Mouse (Mus musculus) ovary, postnatal 10 days (tissue): Measurements from ENCODE around the gene Pus1.
"Not testable (repeated sequence)": the region's sequence is repeated elsewhere in the genome, so short reads cannot be mapped to it uniquely, and the experiment has no call there.

Experiments used
- DNase-seq: peaks from one replicate; pipeline ENCODE4 v3.0.0; 2022; ENCODE audit warnings: low spot score

Pus1 gene

GRCm38 (mm10) chr5:110781529-110782238 lies 1.2 kb upstream of the Pus1 start:
- DNase-seq: no peak

GRCm38 (mm10) chr5:110780761-110781528 lies 486 bp upstream of the Pus1 start:
- DNase-seq: no peak

DNA sequence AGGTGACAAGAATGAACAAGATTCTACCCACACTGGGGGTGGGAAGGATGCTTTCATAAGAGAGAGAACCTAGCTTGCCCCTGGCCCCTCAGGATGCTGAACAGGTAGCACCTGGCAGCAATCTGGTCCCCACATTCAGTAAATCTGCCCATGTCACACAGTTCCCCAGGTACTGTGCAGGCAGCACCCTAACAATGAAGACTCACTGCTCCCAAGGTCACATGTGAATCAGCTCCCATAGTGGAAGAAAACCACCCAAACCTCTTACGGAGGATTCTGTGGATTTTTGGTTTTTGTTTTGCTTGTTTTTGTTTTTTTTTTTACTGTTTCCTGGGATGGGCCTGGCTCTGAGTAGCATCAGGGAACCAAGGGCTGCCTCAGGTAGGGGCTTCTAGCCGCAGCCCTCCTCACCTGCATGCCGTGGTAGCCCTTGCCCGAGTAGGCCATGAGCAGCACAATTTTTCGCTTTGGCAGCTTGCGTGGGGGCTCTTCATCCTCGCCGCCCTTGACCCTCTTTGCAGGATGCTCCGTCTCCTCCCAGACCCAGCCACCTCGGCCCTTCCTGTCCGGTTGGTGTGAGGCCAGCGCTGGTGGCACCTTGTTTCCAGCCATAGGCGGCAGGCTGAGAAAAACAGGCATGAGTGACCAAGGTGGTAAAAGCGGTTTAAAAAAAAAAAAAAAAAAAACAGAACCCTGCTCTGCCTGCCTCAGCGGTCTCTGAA lies 1.0 kb downstream of the Pus1 start:
- no peak for DNase-seq

- DNase-seq: no peak
Measured at GRCm38 (mm10) chr5:110778263-110778662, 2.2 kb downstream of the Pus1 start.

GRCm38 (mm10) chr5:110776141-110776540 lies 4.3 kb downstream of the Pus1 start:
- no peak for DNase-seq

GRCm38 (mm10) chr5:110774511-110774910 lies 5.9 kb downstream of the Pus1 start:
- no peak for DNase-seq

DNA sequence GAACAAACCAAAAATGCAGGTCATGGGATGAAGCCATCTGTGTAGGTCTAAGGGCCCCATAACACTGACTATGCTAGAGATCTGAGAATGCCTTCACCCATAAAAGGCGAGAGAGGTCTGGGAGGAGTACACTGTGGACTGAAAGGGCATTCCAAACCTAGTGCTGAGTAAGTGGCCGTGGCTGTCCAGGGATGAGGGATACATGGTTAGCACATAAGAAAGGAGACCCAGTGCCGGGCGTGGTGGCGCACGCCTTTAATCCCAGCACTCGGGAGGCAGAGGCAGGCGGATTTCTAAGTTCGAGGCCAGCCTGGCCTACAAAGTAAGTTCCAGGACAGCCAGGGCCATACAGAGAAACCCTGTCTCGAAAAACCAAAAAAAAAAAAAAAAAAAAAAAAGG lies 7.5 kb downstream of the Pus1 start:
- DNase-seq: not testable (repeated sequence)

DNA sequence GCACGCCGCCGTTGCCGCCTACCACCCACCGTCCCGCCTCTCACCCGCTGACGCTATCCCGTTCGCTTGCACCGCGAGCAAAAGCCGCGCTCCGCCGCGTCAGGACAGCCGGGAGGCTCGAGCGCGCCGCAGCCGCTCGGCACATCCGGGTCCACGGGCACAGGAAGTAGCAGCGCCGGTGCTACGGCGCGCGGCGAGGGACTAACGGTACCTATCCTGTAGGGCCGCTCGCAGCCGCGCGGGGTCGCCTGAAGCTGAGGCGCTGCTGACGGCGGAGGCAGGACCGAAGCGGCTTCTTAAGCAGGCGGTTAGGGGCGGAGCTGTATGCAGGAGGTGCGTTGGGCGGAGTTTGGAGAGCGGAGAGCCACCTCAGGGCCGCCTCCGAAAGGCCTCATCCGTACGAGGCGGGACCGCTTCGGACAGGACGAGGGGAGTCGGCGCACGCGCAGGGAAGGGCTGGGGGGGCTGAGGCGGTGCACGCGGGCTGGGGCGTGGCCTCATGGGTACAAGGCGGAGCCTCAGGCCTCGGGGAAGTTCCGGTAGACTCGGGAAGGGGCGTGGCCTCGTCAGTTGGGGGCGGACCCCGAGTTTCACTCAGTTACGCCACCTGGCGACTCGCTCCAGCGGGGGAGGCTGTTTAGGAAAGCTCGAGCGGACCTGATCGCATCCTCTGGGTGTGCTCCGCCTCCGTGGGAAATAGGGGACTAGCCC lies 9.9 kb downstream of the Pus1 start, which contains the start of gene Ep400:
TSS of gene Ep400 (minus strand) at position 270 of the 711 bp plus-strand sequence.
- peak; percentile 97 for DNase-seq

GRCm38 (mm10) chr5:110770031-110770445 lies 10.4 kb downstream of the Pus1 start:
- no peak for DNase-seq

- DNase-seq: no peak
Measured at GRCm38 (mm10) chr5:110769272-110769671, 11.2 kb downstream of the Pus1 start.

GRCm38 (mm10) chr5:110763890-110764289 lies 16.6 kb downstream of the Pus1 start:
- no peak for DNase-seq

DNA sequence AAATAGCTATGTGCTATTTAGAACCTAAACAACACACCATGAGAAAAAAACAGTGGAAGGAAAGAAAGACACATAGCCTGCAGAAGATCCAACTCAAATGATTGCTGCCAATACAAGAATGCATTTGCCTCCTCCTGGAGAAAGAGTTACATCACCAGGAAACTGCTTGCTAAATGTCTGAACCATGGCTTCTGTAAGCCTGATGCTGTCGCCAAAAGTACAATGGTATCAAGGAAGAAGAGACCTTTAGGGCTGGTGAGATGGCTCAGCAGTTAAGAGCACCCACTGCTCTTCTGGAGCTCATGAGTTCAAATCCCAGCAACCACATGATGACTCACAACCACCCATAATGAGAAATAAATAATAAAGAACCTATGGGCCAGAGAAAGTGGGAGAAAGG lies 35.4 kb downstream of the Pus1 start:
- DNase-seq: no peak

- no peak for DNase-seq
Measured at GRCm38 (mm10) chr5:110739496-110740275, 40.8 kb downstream of the Pus1 start.

DNA sequence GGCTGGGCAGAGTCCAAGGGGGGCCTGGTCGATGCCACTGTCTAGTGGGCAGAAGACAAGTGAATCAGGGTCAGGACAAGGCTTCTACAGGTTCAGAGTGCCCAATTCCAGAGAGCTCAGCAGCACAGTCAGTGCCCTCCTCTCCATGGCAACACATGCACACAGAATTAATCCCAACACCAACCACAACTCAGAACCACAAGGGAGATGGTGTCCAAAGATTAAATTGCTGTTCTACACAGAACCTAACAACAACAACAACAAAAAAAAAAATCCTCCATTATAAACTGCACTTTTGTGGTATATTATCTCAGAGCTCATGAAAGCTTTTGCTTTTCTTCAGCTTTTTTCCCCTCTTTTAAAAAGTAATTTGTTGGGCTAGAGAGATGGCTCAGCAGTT lies 44.9 kb downstream of the Pus1 start:
- no peak for DNase-seq

GRCm38 (mm10) chr5:110733231-110733823 lies 47.1 kb downstream of the Pus1 start:
- DNase-seq: no peak

DNA sequence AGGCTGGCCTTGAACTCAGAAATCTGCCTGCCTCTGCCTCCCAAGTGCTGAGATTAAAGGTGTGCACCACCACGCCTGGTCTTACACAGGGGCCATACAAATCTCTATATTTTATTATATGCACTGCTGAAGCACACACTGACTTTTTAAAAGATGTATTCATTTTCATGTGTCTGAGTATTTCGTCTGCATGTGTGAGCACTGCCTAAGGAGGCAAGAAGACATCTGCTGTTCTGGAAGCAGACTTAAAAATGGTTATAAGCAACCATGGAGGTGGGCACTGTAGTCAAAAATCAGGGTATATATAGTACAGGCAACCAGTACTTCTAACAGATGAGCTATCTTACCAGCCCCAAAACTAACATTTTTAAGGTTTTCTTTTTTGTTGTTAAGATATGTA lies 49.2 kb downstream of the Pus1 start:
- DNase-seq: no peak

DNA sequence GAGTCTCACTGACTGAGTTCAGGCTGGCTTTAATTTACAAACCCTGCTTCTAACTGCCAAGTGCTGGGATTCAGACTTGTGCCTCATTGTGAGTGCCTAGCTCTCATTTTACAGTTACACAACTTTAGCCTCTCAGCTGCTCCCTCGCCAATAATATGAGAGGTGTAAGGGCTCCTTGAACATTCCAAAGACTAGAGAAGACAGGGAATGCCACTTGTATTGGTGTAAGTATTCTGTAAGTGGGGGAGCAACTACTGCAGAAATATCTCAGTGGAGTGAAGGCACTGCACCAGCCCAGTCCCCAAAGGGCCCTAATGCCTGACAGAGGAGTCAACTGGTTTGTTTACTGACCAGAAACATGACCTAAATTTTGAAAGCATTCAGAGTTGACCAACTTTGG lies 52.6 kb downstream of the Pus1 start:
- no peak for DNase-seq
